17 mouse cellular contexts compared by ENCODE assay signal in genomic region chr1:92405131-92405530, GRCm38 (mm10).
DNase-seq lines count a peak whose midpoint lies in the region; TF ChIP-seq lines count a peak whose summit lies in the region.
"Had no signal": no experiment of that assay in that cellular context is flagged by ENCODE, and none has a peak within 500 bp of the region (broad histone marks: within the 10 kb centered on the region; RNA-seq: fewer than 3 reads in every experiment).

No protein-coding gene starts in this region.

- H3K4me3 ChIP-seq in layer of hippocampus, adult 2 months: no peak overlapping the region
- H3K4me3 ChIP-seq in CH12.LX (replicated peaks in 1 of 3; ENCODE audit: low read depth in 2 of 3, low read length in 2 of 3, poor library complexity in 1 of 3): no peak overlapping the region
- H3K4me3 ChIP-seq: hindbrain, embryonic 15.5 days; liver, embryonic 12.5 days; neural tube, embryonic 15.5 days had no signal

- H3K27ac ChIP-seq in layer of hippocampus, adult 2 months: no peak overlapping the region
- H3K27ac ChIP-seq in CH12.LX (ENCODE audit: insufficient read depth, low read depth): no peak overlapping the region
- H3K27ac ChIP-seq: hindbrain, embryonic 15.5 days; liver, embryonic 12.5 days; neural tube, embryonic 15.5 days had no signal

- H3K9ac ChIP-seq in CH12.LX (ENCODE audit: insufficient read depth, low read depth): no peak overlapping the region
- H3K9ac ChIP-seq: hindbrain, embryonic 15.5 days; liver, embryonic 12.5 days; neural tube, embryonic 15.5 days had no signal

- TF ChIP-seq POLR2A in CH12.LX (IDR thresholded peaks at IDR 0.05; ENCODE audit: low read depth, low read length): no peak
- no peak for TF ChIP-seq POLR2A in brain, embryonic 14.5 days (IDR thresholded peaks at IDR 0.05; ENCODE audit: borderline replicate concordance, extremely low read depth, insufficient read depth, insufficient read length, poor library complexity, severe bottlenecking)

- TF ChIP-seq CTCF in layer of hippocampus, adult 2 months (conservative IDR thresholded peaks at IDR 0.05): peak; percentile 46
- peak in 1 of 2 experiments; percentile 22; a peak in 2 of 4 replicates for TF ChIP-seq CTCF in CH12.LX (conservative IDR thresholded peaks at IDR 0.05 in 1 of 2, IDR thresholded peaks at IDR 0.05 in 1 of 2; ENCODE audit: low read depth in 2 of 2, low read length in 2 of 2)
- TF ChIP-seq CTCF in brain, embryonic 14.5 days (IDR thresholded peaks at IDR 0.05; ENCODE audit: borderline replicate concordance, extremely low read depth, insufficient read depth, insufficient read length): peak; percentile 16; the same call in 1 of the 2 replicates

- peaks cover 0 to 4% of the 10 kb centered on the region in 2 experiments; a peak in 1 of 4 replicates for H3K4me1 ChIP-seq in CH12.LX (ENCODE audit: control insufficient read depth in 1 of 2, insufficient read depth in 2 of 2)
- H3K4me1 ChIP-seq: hindbrain, embryonic 15.5 days; liver, embryonic 12.5 days had no signal

- TF ChIP-seq EP300 in CH12.LX (IDR thresholded peaks at IDR 0.05; ENCODE audit: low read length): no peak

- DNase-seq in gastrocnemius, adult 18-20 months (ENCODE audit: low spot score): peak; percentile 10
- DNase-seq in gastrocnemius, postnatal 10 days: no peak
- peak; percentile 18 to 19 for DNase-seq in layer of hippocampus, adult 2 months (ENCODE audit: low spot score in 2 of 2)
- no peak for DNase-seq in layer of hippocampus, adult 9-11 months
- DNase-seq in CH12.LX (ENCODE audit: extremely low read depth): no peak
- DNase-seq in brain, embryonic 14.5 days (ENCODE audit: low read depth): peak; percentile 9
- DNase-seq in adrenal gland, adult 2 months: no peak
- no peak for DNase-seq in cerebellum, adult 18-20 months
- DNase-seq: adrenal gland, postnatal 25 days; cerebellum, adult 11-12 months; embryo, embryonic 11 days; kidney, postnatal 14 days; right cerebral cortex, postnatal 25 days; thymus, postnatal 36 days had no signal

- peaks cover 4% of the 10 kb centered on the region for H3K9me3 ChIP-seq in CH12.LX (replicated peaks; ENCODE audit: low read length)
- H3K9me3 ChIP-seq: hindbrain, embryonic 15.5 days; liver, embryonic 12.5 days; neural tube, embryonic 15.5 days had no signal

- no peaks in the 10 kb centered on the region for H3K36me3 ChIP-seq in CH12.LX (replicated peaks in 1 of 2; ENCODE audit: control insufficient read depth in 1 of 2, insufficient read depth in 1 of 2, low read length in 1 of 2)
- H3K36me3 ChIP-seq: hindbrain, embryonic 15.5 days; liver, embryonic 12.5 days; neural tube, embryonic 15.5 days had no signal

- H3K4me2 ChIP-seq in CH12.LX (ENCODE audit: insufficient read depth, low read depth, poor library complexity, severe bottlenecking): no peak overlapping the region
- H3K4me2 ChIP-seq: hindbrain, embryonic 15.5 days; liver, embryonic 12.5 days; neural tube, embryonic 15.5 days had no signal

- H3K79me2 ChIP-seq in CH12.LX (replicated peaks; ENCODE audit: control insufficient read depth, extremely low read depth, insufficient read depth, poor library complexity, severe bottlenecking): no peaks in the 10 kb centered on the region

- peaks cover 97% of the 10 kb centered on the region for H3K27me3 ChIP-seq in CH12.LX (replicated peaks)
- H3K27me3 ChIP-seq: hindbrain, embryonic 15.5 days; liver, embryonic 12.5 days; neural tube, embryonic 15.5 days had no signal

- TF ChIP-seq RAD21 in CH12.LX (IDR thresholded peaks at IDR 0.05; ENCODE audit: low read depth, low read length): peak; percentile 31

- in situ Hi-C loops in CH12.LX (cut with MboI; ENCODE audit: low pct_ligation_motif_present, low pct_unique_long_range_greater_than_20kb, low sequenced_read_pairs): no loop called here

- dilution Hi-C loops in CH12.LX (cut with MboI; ENCODE audit: extremely low pct_ligation_motif_present, extremely low pct_unique_long_range_greater_than_20kb, low sequenced_read_pairs): no loop called here

TF ChIP-seq in CH12.LX, 34 proteins besides CTCF, POLR2A, EP300 and RAD21:
- TF ChIP-seq MEF2A (IDR thresholded peaks at IDR 0.05; ENCODE audit: borderline replicate concordance, low read depth, low read length) (no peak), E2F4 (IDR thresholded peaks at IDR 0.05; ENCODE audit: insufficient replicate concordance, low read depth, low read length) (no peak), JUN (IDR thresholded peaks at IDR 0.05; ENCODE audit: insufficient read depth, low read depth, low read length) (no peak), JUND (conservative IDR thresholded peaks at IDR 0.05; ENCODE audit: low read depth, low read length) (no peak), BHLHE40 (IDR thresholded peaks at IDR 0.05; ENCODE audit: low read depth, low read length) (no peak), MYC (IDR thresholded peaks at IDR 0.05; ENCODE audit: low read depth, low read length) (no peak), MXI1 (IDR thresholded peaks at IDR 0.05; ENCODE audit: low read depth, low read length) (no peak), HCFC1 (IDR thresholded peaks at IDR 0.05; ENCODE audit: low read depth, low read length) (no peak), ELF1 (IDR thresholded peaks at IDR 0.05; ENCODE audit: low read depth, low read length) (no peak)

Comparison
In these comparisons a context has a peak if more than half of its experiments do, and no peak if none do; other contexts are left out.
1. DNase-seq: peak in gastrocnemius, adult 18-20 months (single experiment), layer of hippocampus, adult 2 months (2 of 2) and brain, embryonic 14.5 days (single experiment); none in gastrocnemius, postnatal 10 days (single experiment), layer of hippocampus, adult 9-11 months (single experiment), CH12.LX (single experiment), adrenal gland, adult 2 months (single experiment) and cerebellum, adult 18-20 months (0 of 2).